Mouse (Mus musculus): ENCODE measurements at regions not wholly inside any gene's neighbourhood (a gene's known extent, or its start where the extent isn't known, plus 50 kb on each side); places are given as distances from the start of the nearest gene placed in this dataset.

GRCm38 (mm10) chr8:116366706-116367105 lies 138.1 kb upstream of the Dynlrb2 start:
- WGBS (ENCODE audit: insufficient replicate concordance) = 17% methylated on average over 3 of the region's 3 CpGs
- Histone ChIP-seq H3K4me3 (ENCODE audit: low read depth, low read length) (no peak overlapping the region), H3K4me1 (ENCODE audit: control insufficient read depth, low read depth, low read length) (no peaks in the 10 kb centered on the region), H3K4me2 (ENCODE audit: low read depth, low read length) (no peak overlapping the region), H3K9me3 (replicated peaks; ENCODE audit: control insufficient read depth, low read length) (no peaks in the 10 kb centered on the region), H3K27me3 (ENCODE audit: control insufficient read depth, insufficient read depth, low read depth, low read length) (no peaks in the 10 kb centered on the region), H3K9ac (ENCODE audit: low read depth, low read length) (no peak overlapping the region), H3K27ac (ENCODE audit: low read length) (no peak overlapping the region), H3K36me3 (ENCODE audit: control insufficient read depth, insufficient read depth) (no peaks in the 10 kb centered on the region)
- no peak for ATAC-seq (ENCODE audit: low read depth)

DNA sequence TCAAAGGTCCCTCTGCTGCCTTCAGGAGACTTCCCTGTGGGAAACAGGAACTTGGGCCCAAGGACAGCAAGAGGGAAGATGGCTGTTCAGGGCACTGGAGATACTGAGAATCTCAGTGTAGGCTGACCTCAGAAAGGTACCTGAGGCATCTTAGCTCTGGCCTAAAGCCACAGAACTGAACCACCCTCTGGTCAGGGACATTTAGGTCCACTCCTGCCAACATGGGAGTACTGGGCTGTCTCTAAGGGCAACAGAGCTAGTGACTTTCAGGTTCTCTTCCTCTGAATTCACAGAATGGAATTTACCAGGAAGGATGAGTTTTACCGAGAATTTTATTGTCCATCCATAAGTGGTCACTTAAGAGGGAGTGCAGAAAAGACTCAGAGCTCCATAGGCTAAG lies 140.0 kb upstream of the Dynlrb2 start:
- Histone ChIP-seq H3K9me3 (replicated peaks; ENCODE audit: control insufficient read depth, low read length) (no peaks in the 10 kb centered on the region), H3K27me3 (ENCODE audit: control insufficient read depth, insufficient read depth, low read depth, low read length) (no peaks in the 10 kb centered on the region)
- WGBS (ENCODE audit: insufficient replicate concordance) = 48% methylated on average over 1 of the region's 1 CpGs

DNA sequence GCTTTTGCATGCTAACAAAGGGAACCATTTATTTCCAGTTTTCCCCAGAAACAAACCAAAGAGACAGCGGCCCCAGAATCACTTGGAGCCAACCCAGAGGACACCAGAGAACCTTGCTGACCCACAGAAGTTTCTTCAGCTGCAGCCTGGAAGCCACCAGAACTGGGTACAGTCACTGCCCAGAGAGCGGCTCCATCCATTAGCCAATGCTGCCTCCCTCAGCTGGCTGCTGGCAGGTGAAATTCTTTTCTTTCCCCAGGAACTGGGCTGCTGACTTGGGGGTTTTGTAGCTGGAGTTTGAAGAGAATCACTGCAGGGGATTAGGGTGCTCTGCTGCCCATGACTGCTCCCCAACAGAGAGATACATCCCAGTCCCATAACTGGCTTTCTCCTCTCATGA lies 140.6 kb upstream of the Dynlrb2 start:
- Histone ChIP-seq H3K4me3 (ENCODE audit: low read depth, low read length) (no peak overlapping the region), H3K36me3 (ENCODE audit: control insufficient read depth, insufficient read depth) (no peaks in the 10 kb centered on the region), H3K9me3 (replicated peaks; ENCODE audit: control insufficient read depth, low read length) (no peaks in the 10 kb centered on the region), H3K4me2 (ENCODE audit: low read depth, low read length) (no peak overlapping the region), H3K9ac (ENCODE audit: low read depth, low read length) (no peak overlapping the region), H3K4me1 (ENCODE audit: control insufficient read depth, low read depth, low read length) (no peaks in the 10 kb centered on the region), H3K27me3 (ENCODE audit: control insufficient read depth, insufficient read depth, low read depth, low read length) (no peaks in the 10 kb centered on the region), H3K27ac (ENCODE audit: low read length) (no peak overlapping the region)
- ATAC-seq (ENCODE audit: low read depth) = no peak
- 60% methylated on average over 2 of the region's 2 CpGs for WGBS (ENCODE audit: insufficient replicate concordance)

More for the DNA sequence above, 140.0 kb upstream of the Dynlrb2 start:
- ATAC-seq (ENCODE audit: low read depth) = no peak
- no peaks in the 10 kb centered on the region for H3K4me1 ChIP-seq (ENCODE audit: control insufficient read depth, low read depth, low read length)
- H3K4me2 ChIP-seq (ENCODE audit: low read depth, low read length) = no peak overlapping the region
- H3K36me3 ChIP-seq (ENCODE audit: control insufficient read depth, insufficient read depth) = no peaks in the 10 kb centered on the region
- H3K27ac ChIP-seq (ENCODE audit: low read length) = no peak overlapping the region
- H3K4me3 ChIP-seq (ENCODE audit: low read depth, low read length) = no peak overlapping the region
- no peak overlapping the region for H3K9ac ChIP-seq (ENCODE audit: low read depth, low read length)

DNA sequence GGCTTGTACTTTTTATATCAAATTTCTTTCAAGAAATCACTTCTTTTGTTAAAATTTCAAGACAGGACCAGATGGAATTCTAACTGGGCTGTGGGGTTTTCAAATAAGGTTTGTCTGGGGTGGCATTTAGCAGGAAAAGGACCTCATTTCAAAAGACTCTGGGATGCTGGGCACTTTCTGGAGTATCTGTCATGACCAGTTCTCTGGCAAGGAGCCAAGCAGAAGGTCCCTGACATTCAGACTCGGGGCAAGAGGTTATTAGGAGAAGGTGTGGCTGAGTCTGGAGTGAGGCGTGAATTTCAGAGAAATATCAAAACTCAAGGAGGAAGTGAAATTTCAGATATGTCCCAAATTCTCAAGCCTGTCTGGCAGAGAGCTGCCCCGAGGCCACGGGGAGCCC lies 142.4 kb upstream of the Dynlrb2 start:
- Histone ChIP-seq H3K4me1 (ENCODE audit: control insufficient read depth, low read depth, low read length) (no peaks in the 10 kb centered on the region), H3K27ac (ENCODE audit: low read length) (no peak overlapping the region), H3K4me3 (ENCODE audit: low read depth, low read length) (no peak overlapping the region), H3K4me2 (ENCODE audit: low read depth, low read length) (no peak overlapping the region), H3K27me3 (ENCODE audit: control insufficient read depth, insufficient read depth, low read depth, low read length) (no peaks in the 10 kb centered on the region), H3K9ac (ENCODE audit: low read depth, low read length) (no peak overlapping the region), H3K9me3 (replicated peaks; ENCODE audit: control insufficient read depth, low read length) (no peaks in the 10 kb centered on the region), H3K36me3 (ENCODE audit: control insufficient read depth, insufficient read depth) (no peaks in the 10 kb centered on the region)
- 17% methylated on average over 4 of the region's 4 CpGs for WGBS (ENCODE audit: insufficient replicate concordance)
- ATAC-seq (ENCODE audit: low read depth) = no peak

GRCm38 (mm10) chr8:116359761-116360160 lies 145.0 kb upstream of the Dynlrb2 start:
- no peaks in the 10 kb centered on the region for H3K4me1 ChIP-seq (ENCODE audit: control insufficient read depth, low read depth, low read length)
- H3K27me3 ChIP-seq (ENCODE audit: control insufficient read depth, insufficient read depth, low read depth, low read length) = no peaks in the 10 kb centered on the region
- H3K36me3 ChIP-seq (ENCODE audit: control insufficient read depth, insufficient read depth) = no peaks in the 10 kb centered on the region
- no peak overlapping the region for H3K4me3 ChIP-seq (ENCODE audit: low read depth, low read length)
- no peak overlapping the region for H3K27ac ChIP-seq (ENCODE audit: low read length)
- H3K4me2 ChIP-seq (ENCODE audit: low read depth, low read length) = no peak overlapping the region
- no peak overlapping the region for H3K9ac ChIP-seq (ENCODE audit: low read depth, low read length)
- H3K9me3 ChIP-seq (replicated peaks; ENCODE audit: control insufficient read depth, low read length) = no peaks in the 10 kb centered on the region
- no peak for ATAC-seq (ENCODE audit: low read depth)
- 64% methylated on average over 4 of the region's 4 CpGs for WGBS (ENCODE audit: insufficient replicate concordance)

DNA sequence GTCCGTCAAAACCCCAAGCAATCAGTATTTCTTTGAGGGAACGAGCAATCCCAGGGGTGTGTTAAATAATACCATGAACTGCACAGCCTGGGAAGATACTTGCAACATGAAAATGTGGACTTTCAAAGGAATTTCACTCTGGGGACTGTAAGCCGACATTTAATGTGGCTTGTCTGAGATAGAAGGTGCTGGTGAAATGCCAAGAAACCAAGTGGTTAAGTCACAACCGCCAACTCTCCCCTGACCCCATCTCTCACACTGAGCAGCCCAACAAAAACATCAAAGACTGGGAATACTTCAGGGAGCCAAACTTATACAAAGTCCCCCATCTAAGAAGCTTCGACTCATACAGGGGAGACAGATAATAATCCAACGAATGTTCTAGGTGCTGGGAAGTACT lies 150.0 kb upstream of the Dynlrb2 start:
- no peak for ATAC-seq (ENCODE audit: low read depth)
- WGBS (ENCODE audit: insufficient replicate concordance) = 66% methylated on average over 6 of the region's 6 CpGs
- no peaks in the 10 kb centered on the region for H3K9me3 ChIP-seq (replicated peaks; ENCODE audit: control insufficient read depth, low read length)
- H3K4me1 ChIP-seq (ENCODE audit: control insufficient read depth, low read depth, low read length) = no peaks in the 10 kb centered on the region
- no peak overlapping the region for H3K27ac ChIP-seq (ENCODE audit: low read length)
- no peaks in the 10 kb centered on the region for H3K36me3 ChIP-seq (ENCODE audit: control insufficient read depth, insufficient read depth)
- H3K9ac ChIP-seq (ENCODE audit: low read depth, low read length) = no peak overlapping the region
- H3K27me3 ChIP-seq (ENCODE audit: control insufficient read depth, insufficient read depth, low read depth, low read length) = no peaks in the 10 kb centered on the region
- H3K4me2 ChIP-seq (ENCODE audit: low read depth, low read length) = no peak overlapping the region
- no peak overlapping the region for H3K4me3 ChIP-seq (ENCODE audit: low read depth, low read length)

GRCm38 (mm10) chr8:116353911-116354310 lies 150.9 kb upstream of the Dynlrb2 start:
- Histone ChIP-seq H3K27ac (ENCODE audit: low read length) (no peak overlapping the region), H3K4me3 (ENCODE audit: low read depth, low read length) (no peak overlapping the region), H3K4me2 (ENCODE audit: low read depth, low read length) (no peak overlapping the region), H3K9ac (ENCODE audit: low read depth, low read length) (no peak overlapping the region), H3K27me3 (ENCODE audit: control insufficient read depth, insufficient read depth, low read depth, low read length) (no peaks in the 10 kb centered on the region), H3K36me3 (ENCODE audit: control insufficient read depth, insufficient read depth) (no peaks in the 10 kb centered on the region), H3K4me1 (ENCODE audit: control insufficient read depth, low read depth, low read length) (no peaks in the 10 kb centered on the region), H3K9me3 (replicated peaks; ENCODE audit: control insufficient read depth, low read length) (no peaks in the 10 kb centered on the region)
- peak; percentile 61; the same call in 1 of the 2 replicates for ATAC-seq (ENCODE audit: low read depth)
- 43% methylated on average over 5 of the region's 5 CpGs for WGBS (ENCODE audit: insufficient replicate concordance)

DNA sequence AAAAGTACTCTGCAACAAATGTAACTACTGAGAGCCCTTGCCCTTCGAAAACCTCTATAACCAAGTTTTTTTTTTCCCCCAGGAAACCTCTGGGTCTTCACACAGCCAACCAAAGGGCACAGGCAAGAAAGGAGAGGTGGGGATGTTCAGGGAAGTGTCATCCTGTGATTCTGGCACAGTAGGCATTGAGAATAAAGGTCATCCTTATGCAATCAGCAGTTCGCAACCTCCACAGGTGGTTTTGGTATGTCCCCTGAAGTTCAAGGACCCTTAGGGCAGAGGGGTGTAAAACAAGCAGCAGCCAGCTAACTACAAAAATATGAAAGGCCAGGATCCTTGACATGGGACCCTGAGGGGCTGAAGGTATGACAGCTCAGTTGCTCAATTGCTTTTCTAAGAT lies 152.1 kb upstream of the Dynlrb2 start:
- H3K4me2 ChIP-seq (ENCODE audit: low read depth, low read length) = no peak overlapping the region
- H3K27ac ChIP-seq (ENCODE audit: low read length) = no peak overlapping the region
- no peaks in the 10 kb centered on the region for H3K9me3 ChIP-seq (replicated peaks; ENCODE audit: control insufficient read depth, low read length)
- H3K9ac ChIP-seq (ENCODE audit: low read depth, low read length) = no peak overlapping the region
- H3K27me3 ChIP-seq (ENCODE audit: control insufficient read depth, insufficient read depth, low read depth, low read length) = no peaks in the 10 kb centered on the region
- ATAC-seq (ENCODE audit: low read depth) = no peak
- no peaks in the 10 kb centered on the region for H3K36me3 ChIP-seq (ENCODE audit: control insufficient read depth, insufficient read depth)
- no peak overlapping the region for H3K4me3 ChIP-seq (ENCODE audit: low read depth, low read length)
- H3K4me1 ChIP-seq (ENCODE audit: control insufficient read depth, low read depth, low read length) = no peaks in the 10 kb centered on the region
- WGBS (ENCODE audit: insufficient replicate concordance) = 59% methylated on average over 2 of the region's 2 CpGs

GRCm38 (mm10) chr8:116348971-116349370 lies 155.8 kb upstream of the Dynlrb2 start:
- Histone ChIP-seq H3K9me3 (replicated peaks; ENCODE audit: control insufficient read depth, low read length) (no peaks in the 10 kb centered on the region), H3K4me3 (ENCODE audit: low read depth, low read length) (no peak overlapping the region), H3K27me3 (ENCODE audit: control insufficient read depth, insufficient read depth, low read depth, low read length) (no peaks in the 10 kb centered on the region), H3K36me3 (ENCODE audit: control insufficient read depth, insufficient read depth) (no peaks in the 10 kb centered on the region), H3K4me2 (ENCODE audit: low read depth, low read length) (no peak overlapping the region), H3K27ac (ENCODE audit: low read length) (no peak overlapping the region), H3K4me1 (ENCODE audit: control insufficient read depth, low read depth, low read length) (no peaks in the 10 kb centered on the region), H3K9ac (ENCODE audit: low read depth, low read length) (no peak overlapping the region)
- ATAC-seq (ENCODE audit: low read depth) = no peak
- WGBS (ENCODE audit: insufficient replicate concordance) = 65% methylated on average over 8 of the region's 8 CpGs

DNA sequence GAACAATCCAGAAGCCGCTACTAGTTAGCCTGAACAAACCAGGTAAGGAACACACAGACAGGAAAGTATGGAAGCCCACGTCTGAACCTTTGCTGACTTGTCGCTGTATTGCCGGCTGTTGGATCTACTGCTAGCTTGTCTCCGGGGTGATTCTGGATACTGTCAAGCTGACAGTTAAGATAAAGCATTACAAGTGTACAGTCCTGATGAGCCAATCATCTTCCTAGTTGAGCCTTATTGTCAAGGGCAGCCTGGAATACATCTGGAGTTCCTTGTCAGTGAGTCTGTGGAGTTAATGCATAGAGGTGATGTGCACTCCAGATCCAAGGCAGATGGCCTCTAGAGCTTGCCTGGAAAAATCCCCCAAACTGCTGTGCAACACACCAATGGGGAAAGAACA lies 157.8 kb upstream of the Dynlrb2 start:
- Histone ChIP-seq H3K9ac (ENCODE audit: low read depth, low read length) (no peak overlapping the region), H3K27me3 (ENCODE audit: control insufficient read depth, insufficient read depth, low read depth, low read length) (no peaks in the 10 kb centered on the region), H3K9me3 (replicated peaks; ENCODE audit: control insufficient read depth, low read length) (no peaks in the 10 kb centered on the region), H3K4me1 (ENCODE audit: control insufficient read depth, low read depth, low read length) (no peaks in the 10 kb centered on the region), H3K36me3 (ENCODE audit: control insufficient read depth, insufficient read depth) (no peaks in the 10 kb centered on the region), H3K4me3 (ENCODE audit: low read depth, low read length) (no peak overlapping the region), H3K27ac (ENCODE audit: low read length) (no peak overlapping the region), H3K4me2 (ENCODE audit: low read depth, low read length) (no peak overlapping the region)
- 66% methylated on average over 5 of the region's 5 CpGs for WGBS (ENCODE audit: insufficient replicate concordance)
- ATAC-seq (ENCODE audit: low read depth) = no peak

Measured in liver, embryonic 16.5 days (tissue).